Mouse (Mus musculus): ENCODE results near the gene Gm13030.

GRCm38 (mm10) chr4:138827147-138827546, 46.6 kb downstream of the Gm13030 start:
- TF ChIP-seq EP300 (IDR thresholded peaks at IDR 0.05) = no peak
- TF ChIP-seq CTCF (IDR thresholded peaks at IDR 0.05) = no peak

Measured in lung, postnatal 0 days (tissue).